Mouse (Mus musculus) brain, embryonic 14.5 days (tissue): ENCODE measurements at regions not wholly inside any gene's neighbourhood (a gene's known extent, or its start where the extent isn't known, plus 50 kb on each side); places are given as distances from the start of the nearest gene placed in this dataset.

Experiments used
- DNase-seq: peaks from one replicate; pipeline ENCODE4 v3.0.0-alpha.2; 2011; ENCODE audit warnings: low read depth
- CTCF ChIP-seq: fragments of 200-500 bp; IDR thresholded peaks from 2 replicates; pipeline ENCODE4 v1.5.1; 2012; ENCODE audit warnings: inconsistent platforms, mild to moderate bottlenecking, moderate library complexity, borderline replicate concordance; ENCODE audit not compliant: insufficient read depth, insufficient read length; ENCODE audit errors: extremely low read depth
- POLR2A ChIP-seq: fragments of 200-500 bp; IDR thresholded peaks from 2 replicates; pipeline ENCODE4 v1.6.1; 2012; ENCODE audit warnings: mild to moderate bottlenecking, inconsistent platforms, borderline replicate concordance; ENCODE audit not compliant: poor library complexity, insufficient read depth, insufficient read length, severe bottlenecking; ENCODE audit errors: extremely low read depth

GRCm38 (mm10) chr6:145677475-145678325 lies 62.1 kb downstream of the Tuba3b start:
- no peak for TF ChIP-seq CTCF
- no peak for TF ChIP-seq POLR2A
- DNase-seq: peak; percentile 84

- no peak for DNase-seq
- no peak for TF ChIP-seq CTCF
- no peak for TF ChIP-seq POLR2A
These were observed 64.0 kb downstream of the Tuba3b start for GRCm38 (mm10) chr6:145679516-145679915.

DNA sequence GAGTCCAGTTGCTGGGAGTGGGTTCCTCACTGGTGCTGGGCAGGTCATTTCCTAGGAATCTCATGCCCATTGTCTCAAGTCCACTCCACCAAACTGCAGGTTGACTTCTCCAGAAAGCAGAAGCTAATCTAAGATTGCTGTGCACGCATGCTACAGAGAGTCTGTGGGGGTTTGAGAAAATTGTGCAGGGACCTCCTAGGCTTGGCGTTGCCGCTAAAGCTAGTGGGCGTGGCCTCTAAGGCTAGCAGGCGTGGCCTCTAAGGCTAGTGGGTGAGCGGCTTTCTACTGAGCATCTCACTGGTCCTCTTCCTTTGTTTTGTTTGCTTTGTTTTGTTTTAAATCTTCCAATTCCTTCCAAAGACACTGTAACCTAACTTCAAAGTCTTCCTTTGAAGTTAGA lies 59.5 kb upstream of the Rassf8 start:
- DNase-seq: no peak
- TF ChIP-seq POLR2A: no peak
- TF ChIP-seq CTCF: no peak

DNA sequence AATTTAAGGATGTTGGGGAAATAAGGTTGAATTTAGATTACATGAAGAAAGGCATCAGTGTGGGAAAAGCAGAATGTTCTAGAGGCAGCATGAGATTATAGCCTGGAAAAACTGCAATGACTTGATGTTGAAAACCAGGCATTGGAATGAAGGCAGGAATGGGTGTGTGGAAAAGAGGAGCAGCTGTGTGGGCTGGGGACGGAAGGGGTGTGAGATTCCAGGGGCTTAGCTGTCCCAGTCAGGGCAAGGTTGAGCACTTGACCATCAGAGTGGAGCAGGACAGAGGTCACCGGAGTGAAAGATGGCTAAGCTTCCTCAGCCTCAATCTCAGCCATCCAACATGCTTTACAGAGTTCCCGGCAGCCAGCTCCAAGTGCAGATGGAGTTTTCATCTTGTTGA lies 54.9 kb upstream of the Rassf8 start:
- DNase-seq: no peak
- TF ChIP-seq CTCF: no peak
- TF ChIP-seq POLR2A: no peak

- no peak for DNase-seq
- TF ChIP-seq POLR2A: no peak
These were observed 51.7 kb upstream of the Rassf8 start for GRCm38 (mm10) chr6:145694817-145695216.
